Mouse (Mus musculus) thymus, adult 2 months (tissue): ENCODE measurements at regions not wholly inside any gene's neighbourhood (a gene's known extent, or its start where the extent isn't known, plus 50 kb on each side); places are given as distances from the start of the nearest gene placed in this dataset.

Experiments used
- CTCF ChIP-seq: fragments of 200-500 bp; IDR thresholded peaks from 2 replicates; pipeline ENCODE4 v1.5.1; 2012; ENCODE audit warnings: mild to moderate bottlenecking, control low read depth, low read length, moderate library complexity, borderline replicate concordance; ENCODE audit not compliant: control insufficient read depth, poor library complexity, insufficient read depth; ENCODE audit errors: extremely low read depth
- POLR2A ChIP-seq: fragments of 200-500 bp; IDR thresholded peaks from 2 replicates; pipeline ENCODE4 v1.6.1; 2012; ENCODE audit warnings: mild to moderate bottlenecking, low read length, control low read depth, moderate library complexity; ENCODE audit not compliant: control insufficient read depth, poor library complexity, insufficient read depth; ENCODE audit errors: extremely low read depth

- TF ChIP-seq CTCF (no peak), POLR2A (no peak)
Observed at GRCm38 (mm10) chr9:33004536-33004935, 368.5 kb downstream of the Ets1 start.
